Mouse (Mus musculus) lung, embryonic 15.5 days (tissue): ENCODE measurements at regions not wholly inside any gene's neighbourhood (a gene's known extent, or its start where the extent isn't known, plus 50 kb on each side); places are given as distances from the start of the nearest gene placed in this dataset.
A peak's percentile ranks its signal among the peaks of the same experiment; 100 is the strongest.

Source experiments
- ATAC-seq: fragments of 200-750 bp; cut with Nextera tagmentation; 2 replicates; pipeline ENCODE4 v1.8.0; 2017; ENCODE audit warnings: moderate number of reproducible peaks, borderline replicate concordance; ENCODE audit not compliant: low FRiP score, low TSS enrichment; ENCODE audit errors: extremely low read depth
- H3K27ac ChIP-seq: fragments of 300-500 bp; sonication (generic); 2 replicates; pipeline ENCODE4 v1.5.1; 2015; ENCODE audit warnings: moderate library complexity, mild to moderate bottlenecking, inconsistent platforms
- H3K27me3 ChIP-seq: fragments of 300-500 bp; sonication (generic); 2 replicates; pipeline ENCODE4 v1.6.1; 2015; ENCODE audit warnings: inconsistent platforms
- H3K36me3 ChIP-seq: fragments of 300-500 bp; sonication (generic); 2 replicates; pipeline ENCODE4 v1.6.1; 2015; ENCODE audit warnings: inconsistent platforms
- H3K4me1 ChIP-seq: fragments of 300-500 bp; sonication (generic); 2 replicates; pipeline ENCODE4 v1.6.1; 2015; ENCODE audit warnings: inconsistent platforms
- H3K4me2 ChIP-seq: fragments of 300-500 bp; sonication (generic); 2 replicates; pipeline ENCODE4 v1.6.1; 2015; ENCODE audit warnings: inconsistent platforms, mild to moderate bottlenecking, moderate library complexity
- H3K4me3 ChIP-seq: fragments of 300-500 bp; sonication (generic); 2 replicates; pipeline ENCODE4 v1.5.1; 2015; ENCODE audit warnings: mild to moderate bottlenecking, inconsistent platforms
- H3K9ac ChIP-seq: fragments of 300-500 bp; sonication (generic); 2 replicates; pipeline ENCODE4 v1.6.1; 2015; ENCODE audit warnings: inconsistent platforms
- H3K9me3 ChIP-seq: fragments of 300-500 bp; sonication (generic); 2 replicates; pipeline ENCODE4 v1.6.1; 2016; ENCODE audit warnings: inconsistent platforms
- WGBS: fragments of 180-500 bp; shearing (Covaris S2); methylation state at CpG from one replicate; pipeline ENCODE4 v1.1.7; 2015; 5-methylcytosine and 5-hydroxymethylcytosine counted together

- no peak overlapping the region for H3K27ac ChIP-seq
- H3K4me1 ChIP-seq = no peaks in the 10 kb centered on the region
- H3K4me2 ChIP-seq = no peak overlapping the region
- no peaks in the 10 kb centered on the region for H3K27me3 ChIP-seq
- no peaks in the 10 kb centered on the region for H3K36me3 ChIP-seq
- ATAC-seq = no peak
- H3K9ac ChIP-seq = no peak overlapping the region
- H3K4me3 ChIP-seq = no peak overlapping the region
- no peaks in the 10 kb centered on the region for H3K9me3 ChIP-seq
Observed at GRCm38 (mm10) chr4:68572521-68572920, 381.7 kb downstream of the Brinp1 start.

- Histone ChIP-seq H3K4me2 (no peak overlapping the region), H3K27me3 (no peaks in the 10 kb centered on the region), H3K4me1 (no peaks in the 10 kb centered on the region), H3K36me3 (no peaks in the 10 kb centered on the region), H3K9ac (no peak overlapping the region), H3K27ac (no peak overlapping the region), H3K9me3 (no peaks in the 10 kb centered on the region), H3K4me3 (no peak overlapping the region)
- 57% methylated on average over 3 of the region's 3 CpGs for WGBS
- ATAC-seq = no peak
Observed at GRCm38 (mm10) chr4:68536254-68536653, 417.9 kb downstream of the Brinp1 start.

- Histone ChIP-seq H3K4me2 (no peak overlapping the region), H3K27me3 (no peaks in the 10 kb centered on the region), H3K27ac (no peak overlapping the region), H3K4me1 (no peaks in the 10 kb centered on the region), H3K9ac (no peak overlapping the region), H3K9me3 (no peaks in the 10 kb centered on the region), H3K4me3 (no peak overlapping the region), H3K36me3 (no peaks in the 10 kb centered on the region)
- ATAC-seq = peak; percentile 31; the same call in 1 of the 2 replicates
- 32% methylated on average over 1 of the region's 1 CpGs for WGBS
Observed at GRCm38 (mm10) chr4:68535815-68536214, 418.4 kb downstream of the Brinp1 start.

GRCm38 (mm10) chr4:68532056-68532455 is 422.1 kb downstream of the Brinp1 start:
- Histone ChIP-seq H3K9me3 (no peaks in the 10 kb centered on the region), H3K36me3 (no peaks in the 10 kb centered on the region), H3K4me1 (no peaks in the 10 kb centered on the region), H3K9ac (no peak overlapping the region), H3K27me3 (no peaks in the 10 kb centered on the region), H3K27ac (no peak overlapping the region), H3K4me2 (no peak overlapping the region), H3K4me3 (no peak overlapping the region)
- ATAC-seq = no peak
- WGBS = 52% methylated on average over 3 of the region's 3 CpGs

GRCm38 (mm10) chr4:68487993-68488392 is 466.2 kb downstream of the Brinp1 start:
- no peaks in the 10 kb centered on the region for H3K36me3 ChIP-seq
- H3K4me3 ChIP-seq = no peak overlapping the region
- no peak overlapping the region for H3K4me2 ChIP-seq
- no peaks in the 10 kb centered on the region for H3K4me1 ChIP-seq
- 91% methylated on average over 4 of the region's 4 CpGs for WGBS
- no peak for ATAC-seq
- no peaks in the 10 kb centered on the region for H3K9me3 ChIP-seq
- no peaks in the 10 kb centered on the region for H3K27me3 ChIP-seq
- no peak overlapping the region for H3K27ac ChIP-seq
- no peak overlapping the region for H3K9ac ChIP-seq

- WGBS = 66% methylated on average over 1 of the region's 1 CpGs
- no peak for ATAC-seq
- Histone ChIP-seq H3K4me3 (no peak overlapping the region), H3K9me3 (no peaks in the 10 kb centered on the region), H3K9ac (no peak overlapping the region), H3K36me3 (no peaks in the 10 kb centered on the region), H3K4me1 (no peaks in the 10 kb centered on the region), H3K27me3 (no peaks in the 10 kb centered on the region), H3K27ac (no peak overlapping the region), H3K4me2 (no peak overlapping the region)
Observed at GRCm38 (mm10) chr4:68486876-68487275, 467.3 kb downstream of the Brinp1 start.

- H3K4me3 ChIP-seq = no peak overlapping the region
- no peak overlapping the region for H3K9ac ChIP-seq
- no peaks in the 10 kb centered on the region for H3K4me1 ChIP-seq
- no peak overlapping the region for H3K4me2 ChIP-seq
- H3K27me3 ChIP-seq = no peaks in the 10 kb centered on the region
- H3K27ac ChIP-seq = no peak overlapping the region
- no peaks in the 10 kb centered on the region for H3K9me3 ChIP-seq
- ATAC-seq = no peak
- no peaks in the 10 kb centered on the region for H3K36me3 ChIP-seq
Observed at GRCm38 (mm10) chr4:68461783-68462182, 492.4 kb downstream of the Brinp1 start.

- Histone ChIP-seq H3K4me2 (no peak overlapping the region), H3K27ac (no peak overlapping the region), H3K4me1 (no peaks in the 10 kb centered on the region), H3K36me3 (no peaks in the 10 kb centered on the region), H3K9ac (no peak overlapping the region), H3K4me3 (no peak overlapping the region), H3K27me3 (no peaks in the 10 kb centered on the region), H3K9me3 (no peaks in the 10 kb centered on the region)
- no peak for ATAC-seq
Observed at GRCm38 (mm10) chr4:68416046-68416445, 538.2 kb downstream of the Brinp1 start.

GRCm38 (mm10) chr4:68410785-68411184 is 543.4 kb downstream of the Brinp1 start:
- H3K36me3 ChIP-seq = no peaks in the 10 kb centered on the region
- no peak overlapping the region for H3K27ac ChIP-seq
- no peak overlapping the region for H3K9ac ChIP-seq
- 43% methylated on average over 2 of the region's 2 CpGs for WGBS
- no peak overlapping the region for H3K4me3 ChIP-seq
- no peaks in the 10 kb centered on the region for H3K9me3 ChIP-seq
- H3K4me1 ChIP-seq = no peaks in the 10 kb centered on the region
- no peaks in the 10 kb centered on the region for H3K27me3 ChIP-seq
- no peak overlapping the region for H3K4me2 ChIP-seq
- no peak for ATAC-seq

GRCm38 (mm10) chr4:68404364-68404763 is 549.8 kb downstream of the Brinp1 start:
- no peaks in the 10 kb centered on the region for H3K36me3 ChIP-seq
- 67% methylated on average over 3 of the region's 3 CpGs for WGBS
- H3K27ac ChIP-seq = no peak overlapping the region
- no peak overlapping the region for H3K9ac ChIP-seq
- ATAC-seq = no peak
- no peak overlapping the region for H3K4me2 ChIP-seq
- H3K9me3 ChIP-seq = no peaks in the 10 kb centered on the region
- no peaks in the 10 kb centered on the region for H3K27me3 ChIP-seq
- H3K4me3 ChIP-seq = no peak overlapping the region
- no peaks in the 10 kb centered on the region for H3K4me1 ChIP-seq

- no peak overlapping the region for H3K27ac ChIP-seq
- 88% methylated on average over 7 of the region's 7 CpGs for WGBS
Observed at GRCm38 (mm10) chr4:68387097-68387496, 567.1 kb downstream of the Brinp1 start.

GRCm38 (mm10) chr4:68382007-68382406 is 572.2 kb downstream of the Brinp1 start:
- no peak for ATAC-seq
- no peak overlapping the region for H3K4me2 ChIP-seq
- no peaks in the 10 kb centered on the region for H3K36me3 ChIP-seq
- WGBS = 80% methylated on average over 1 of the region's 1 CpGs
- no peak overlapping the region for H3K9ac ChIP-seq
- no peaks in the 10 kb centered on the region for H3K9me3 ChIP-seq
- H3K27me3 ChIP-seq = no peaks in the 10 kb centered on the region
- no peak overlapping the region for H3K4me3 ChIP-seq
- no peaks in the 10 kb centered on the region for H3K4me1 ChIP-seq
- H3K27ac ChIP-seq = no peak overlapping the region

More at GRCm38 (mm10) chr4:68387097-68387496, 567.1 kb downstream of the Brinp1 start:
- Histone ChIP-seq H3K9me3 (no peaks in the 10 kb centered on the region), H3K36me3 (no peaks in the 10 kb centered on the region), H3K9ac (no peak overlapping the region), H3K4me1 (no peaks in the 10 kb centered on the region), H3K4me3 (no peak overlapping the region), H3K27me3 (no peaks in the 10 kb centered on the region), H3K4me2 (no peak overlapping the region)
- ATAC-seq = no peak

- Histone ChIP-seq H3K9me3 (no peaks in the 10 kb centered on the region), H3K27me3 (no peaks in the 10 kb centered on the region), H3K9ac (no peak overlapping the region), H3K4me1 (no peaks in the 10 kb centered on the region), H3K36me3 (no peaks in the 10 kb centered on the region), H3K27ac (no peak overlapping the region), H3K4me2 (no peak overlapping the region), H3K4me3 (no peak overlapping the region)
- no peak for ATAC-seq
- 74% methylated on average over 2 of the region's 2 CpGs for WGBS
Observed at GRCm38 (mm10) chr4:68367983-68368382, 586.2 kb downstream of the Brinp1 start.
